In the genomic region with DNA sequence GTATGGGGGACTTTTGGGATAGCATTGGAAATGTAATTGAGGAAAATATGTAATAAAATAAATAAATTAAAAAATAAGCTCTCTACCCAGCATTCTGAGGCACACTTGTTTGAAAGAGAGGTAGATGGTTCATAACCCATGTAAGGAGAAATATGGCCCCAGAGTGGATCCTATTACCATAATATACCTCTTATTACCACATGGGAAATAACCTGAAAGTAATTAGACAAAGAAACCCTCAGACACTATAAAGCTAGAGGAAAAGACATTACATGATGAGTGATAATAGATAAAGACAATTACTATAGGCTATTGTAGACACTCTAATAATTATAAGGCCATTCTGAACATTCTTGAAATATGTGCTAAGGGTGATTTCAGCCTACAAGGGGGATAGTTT, we compare ENCODE assay signal across 35 mouse cellular contexts.
"Had no signal": no experiment of that assay in that cellular context is flagged by ENCODE, and none has a peak within 500 bp of the region (broad histone marks: within the 10 kb centered on the region; RNA-seq: fewer than 3 reads in every experiment).

No protein-coding gene starts in this region.

- H3K36me3 ChIP-seq: heart, embryonic 10.5 days; heart, embryonic 12.5 days; heart, embryonic 13.5 days; heart, embryonic 15.5 days; hindbrain, embryonic 10.5 days; hindbrain, embryonic 12.5 days; hindbrain, embryonic 13.5 days; hindbrain, embryonic 15.5 days; intestine, embryonic 15.5 days; kidney, embryonic 15.5 days had no signal

- H3K4me1 ChIP-seq: heart, embryonic 10.5 days; heart, embryonic 12.5 days; heart, embryonic 13.5 days; heart, embryonic 15.5 days; hindbrain, embryonic 10.5 days; hindbrain, embryonic 12.5 days; hindbrain, embryonic 13.5 days; hindbrain, embryonic 15.5 days; intestine, embryonic 15.5 days; kidney, embryonic 15.5 days had no signal

- H3K9ac ChIP-seq: heart, embryonic 12.5 days; heart, embryonic 13.5 days; heart, embryonic 15.5 days; hindbrain, embryonic 12.5 days; hindbrain, embryonic 13.5 days; hindbrain, embryonic 14.5 days; hindbrain, embryonic 15.5 days; intestine, embryonic 15.5 days; kidney, embryonic 15.5 days had no signal

- H3K4me3 ChIP-seq: heart, adult 2 months; heart, embryonic 10.5 days; heart, embryonic 12.5 days; heart, embryonic 13.5 days; heart, embryonic 15.5 days; hindbrain, embryonic 10.5 days; hindbrain, embryonic 12.5 days; hindbrain, embryonic 13.5 days; hindbrain, embryonic 15.5 days; intestine, embryonic 15.5 days; kidney, embryonic 15.5 days; layer of hippocampus, adult 2 months had no signal

- H3K27me3 ChIP-seq: heart, embryonic 12.5 days; heart, embryonic 13.5 days; heart, embryonic 15.5 days; hindbrain, embryonic 12.5 days; hindbrain, embryonic 13.5 days; hindbrain, embryonic 15.5 days; intestine, embryonic 15.5 days; kidney, embryonic 15.5 days had no signal

- ATAC-seq: hindbrain, embryonic 16.5 days; hindbrain, postnatal 0 days; inflammation-experienced regulatory T-cells, adult 6 months; intestine, embryonic 15.5 days; intestine, embryonic 16.5 days; intestine, postnatal 0 days had no signal

- DNase-seq: heart, adult 2 months; heart, postnatal 10 days; heart, postnatal 14 days; heart, postnatal 36 days; kidney, adult 11 months; kidney, adult 18-20 months; kidney, adult 2 months; kidney, adult 8-10 months; kidney, adult 9 months; kidney, postnatal 10 days; kidney, postnatal 14 days; kidney, postnatal 25 days; kidney, postnatal 36 days; kidney, postnatal 4 days; layer of hippocampus, adult 9-11 months; layer of hippocampus, postnatal 36 days had no signal

- H3K9me3 ChIP-seq: heart, embryonic 10.5 days; heart, embryonic 12.5 days; heart, embryonic 13.5 days; heart, embryonic 15.5 days; hindbrain, embryonic 10.5 days; hindbrain, embryonic 12.5 days; hindbrain, embryonic 13.5 days; hindbrain, embryonic 15.5 days; intestine, embryonic 15.5 days; kidney, embryonic 15.5 days had no signal

- H3K4me2 ChIP-seq: heart, embryonic 11.5 days; heart, embryonic 12.5 days; heart, embryonic 13.5 days; heart, embryonic 15.5 days; hindbrain, embryonic 12.5 days; hindbrain, embryonic 13.5 days; hindbrain, embryonic 14.5 days; hindbrain, embryonic 15.5 days; intestine, embryonic 15.5 days; kidney, embryonic 15.5 days had no signal

- H3K27ac ChIP-seq: heart, adult 2 months; heart, embryonic 10.5 days; heart, embryonic 13.5 days; heart, embryonic 15.5 days; hindbrain, embryonic 10.5 days; hindbrain, embryonic 12.5 days; hindbrain, embryonic 13.5 days; hindbrain, embryonic 14.5 days; hindbrain, embryonic 15.5 days; hindbrain, postnatal 0 days; intestine, embryonic 15.5 days; kidney, embryonic 15.5 days; kidney, postnatal 0 days; layer of hippocampus, adult 2 months had no signal
